Mouse (Mus musculus) ES-E14 (cell line): Measurements from ENCODE around the gene Nav2. TPM values are rescaled to one million over a fixed set of nuclear protein-coding genes. Genes with fewer than 3 reads are reported as not detected.

Experiments used
- DNase-seq: peaks from one replicate; pipeline ENCODE4 v3.0.0-alpha.2; 2013; ENCODE audit warnings: low read depth, low spot score
- H3K27ac ChIP-seq: 2 replicates; pipeline ENCODE4 v1.5.1; 2012; ENCODE audit warnings: low read depth, mild to moderate bottlenecking, low read length, moderate library complexity, mixed read lengths; ENCODE audit not compliant: poor library complexity, insufficient read depth, severe bottlenecking
- H3K36me3 ChIP-seq: 2 replicates; pipeline ENCODE4 v1.6.1; 2012; ENCODE audit warnings: mild to moderate bottlenecking, low read length, moderate library complexity, mixed read lengths; ENCODE audit not compliant: control insufficient read depth, poor library complexity, insufficient read depth, severe bottlenecking
- H3K4me1 ChIP-seq, 2 experiments: fragments of 150-350 bp in 1 of 2; sonication (generic) in 1 of 2; 2 replicates each; pipeline ENCODE4 v1.6.1; 2012; ENCODE audit warnings: low read length in 2 of 2, mild to moderate bottlenecking in 1 of 2, mixed read lengths in 1 of 2; ENCODE audit not compliant: control insufficient read depth in 2 of 2, insufficient read depth in 2 of 2, poor library complexity in 1 of 2
- H3K4me3 ChIP-seq, 2 experiments: fragments of 150-350 bp in 1 of 2; sonication (generic) in 1 of 2; 2 replicates each; pipeline ENCODE4 v1.5.1; 2012; ENCODE audit warnings: low read length in 2 of 2, low read depth in 1 of 2, mild to moderate bottlenecking in 1 of 2, mixed read lengths in 1 of 2; ENCODE audit not compliant: insufficient read depth in 1 of 2, poor library complexity in 1 of 2, severe bottlenecking in 1 of 2
- H3K9ac ChIP-seq: 2 replicates; pipeline ENCODE4 v1.6.1; 2012; ENCODE audit warnings: low read depth, mild to moderate bottlenecking, low read length, mixed read lengths; ENCODE audit not compliant: poor library complexity, insufficient read depth, severe bottlenecking
- H3K9me3 ChIP-seq: fragments of 150-350 bp; sonication (generic); 2 replicates; pipeline ENCODE4 v1.6.1; 2012; ENCODE audit warnings: low read depth, mild to moderate bottlenecking, low read length; ENCODE audit not compliant: control insufficient read depth, insufficient read depth
- CHD2 ChIP-seq: IDR thresholded peaks from 2 replicates; pipeline ENCODE4 v1.6.1; 2014; ENCODE audit warnings: mild to moderate bottlenecking, low read depth, low read length, inconsistent platforms
- HCFC1 ChIP-seq: IDR thresholded peaks from 2 replicates; pipeline ENCODE4 v1.6.1; 2012; ENCODE audit warnings: low read length, inconsistent platforms, borderline replicate concordance; ENCODE audit not compliant: insufficient read depth
- MAFK ChIP-seq: IDR thresholded peaks from 2 replicates; pipeline ENCODE4 v1.6.1; 2014; ENCODE audit warnings: mild to moderate bottlenecking, low read depth, low read length, inconsistent platforms; ENCODE audit not compliant: insufficient read depth
- ZC3H11A ChIP-seq: IDR thresholded peaks from 2 replicates; pipeline ENCODE4 v1.6.1; 2012; ENCODE audit warnings: low read depth, mild to moderate bottlenecking, inconsistent platforms, low read length, borderline replicate concordance
- ZNF384 ChIP-seq: IDR thresholded peaks from 2 replicates; pipeline ENCODE4 v1.6.1; 2012; ENCODE audit warnings: low read depth, low read length, inconsistent platforms
- in situ Hi-C, 2 experiments: fragments of 600-800 bp; cut with MboI; formaldehyde crosslinking; loops; one replicate each; pipeline ENCODE4 v1.15.1; 2025; ENCODE audit warnings: low sequenced_read_pairs in 2 of 2, inconsistent platforms in 1 of 2; ENCODE audit not compliant: unreplicated experiment in 2 of 2
- total RNA-seq: library from RNA; depleted of rRNA; stranded (reverse); fragments of 300-350 nt; gene quantifications from 2 replicates; pipeline ENCODE4 v1.2.3, GENCODE M21; 2012

The Nav2 gene
- total RNA-seq, 1 experiment, result 18.2 TPM

DNA sequence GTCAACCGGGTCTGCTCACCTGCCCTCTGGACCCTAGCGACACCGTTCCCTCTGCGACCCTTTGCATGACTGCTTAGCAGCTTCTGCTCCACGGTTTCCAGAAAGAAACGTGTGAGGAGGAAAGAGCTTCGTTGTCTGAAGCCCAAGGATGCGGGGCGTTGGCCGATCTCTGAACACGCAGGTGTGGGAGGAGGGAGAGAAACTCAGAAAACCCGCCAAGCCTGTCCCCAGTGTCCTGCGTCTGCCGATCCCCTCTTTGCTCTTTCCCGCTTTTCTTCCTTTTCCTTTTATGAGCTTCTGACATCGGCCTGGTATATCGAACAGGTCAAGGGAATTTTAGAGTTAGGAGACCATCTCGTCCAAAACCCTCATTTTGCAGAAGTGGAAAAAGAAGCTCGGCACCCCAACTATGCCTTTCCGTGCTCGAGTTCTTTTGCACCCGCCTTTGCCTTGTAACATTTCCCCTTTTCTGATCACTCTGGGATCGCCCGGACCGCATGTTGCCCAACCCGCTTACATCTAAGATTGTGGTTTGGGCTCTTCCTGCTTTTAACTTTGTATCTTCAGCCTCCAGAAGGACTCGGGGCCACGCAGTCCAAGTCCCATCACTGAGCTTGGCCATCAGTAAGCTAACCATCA, 26.4 kb upstream of the Nav2 start:
- Histone ChIP-seq H3K27ac (no peak overlapping the region), H3K4me1 (no peaks in the 10 kb centered on the region), H3K36me3 (peaks cover 3% of the 10 kb centered on the region), H3K4me3 (peak overlapping the region; percentile 84 to 88), H3K9me3 (no peaks in the 10 kb centered on the region), H3K9ac (peak overlapping the region; percentile 67)
- no peak for DNase-seq
- TF ChIP-seq HCFC1 (no peak), CHD2 (no peak)
- in situ Hi-C loops, result loop anchor here in 1 of 2 experiments (10.0 kb wide), 1 partner anchor 63 kb away; no protein-coding TSS in a partner anchor

GRCm38 (mm10) chr7:48883525-48884265, 24.8 kb upstream of the Nav2 start:
- H3K9me3 ChIP-seq, result no peaks in the 10 kb centered on the region
- no peak overlapping the region for H3K4me3 ChIP-seq
- no peaks in the 10 kb centered on the region for H3K4me1 ChIP-seq
- no peak overlapping the region for H3K27ac ChIP-seq
- no peak for DNase-seq
- in situ Hi-C loops, result loop anchor here in 1 of 2 experiments (10.0 kb wide), 1 partner anchor 61 kb away; no protein-coding TSS in a partner anchor
- TF ChIP-seq ZNF384 (no peak), ZC3H11A (no peak), HCFC1 (no peak), CHD2 (no peak), MAFK (no peak)
- H3K9ac ChIP-seq, result no peak overlapping the region
- no peaks in the 10 kb centered on the region for H3K36me3 ChIP-seq

DNA sequence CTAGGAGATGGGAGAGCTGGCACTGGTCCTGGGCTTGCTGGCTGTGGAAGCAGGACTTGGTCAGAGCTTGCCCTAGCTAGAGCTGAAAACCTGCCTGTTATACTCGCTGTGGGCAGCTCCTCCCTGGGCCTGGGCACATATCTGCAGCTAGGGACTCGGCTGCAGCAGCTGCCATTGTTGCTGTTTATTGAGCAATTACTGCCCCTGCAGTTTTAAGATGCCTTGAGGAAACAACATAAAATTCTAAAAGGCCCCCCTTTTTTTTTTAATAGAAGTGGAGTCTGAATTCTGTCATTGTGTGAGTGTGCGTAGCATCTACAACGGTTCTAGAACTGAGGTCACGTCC, 24.3 kb upstream of the Nav2 start:
- no peak for TF ChIP-seq MAFK
- TF ChIP-seq ZC3H11A, result no peak
- TF ChIP-seq HCFC1, result no peak
- Histone ChIP-seq H3K9ac (no peak overlapping the region), H3K36me3 (no peaks in the 10 kb centered on the region), H3K4me1 (no peaks in the 10 kb centered on the region), H3K9me3 (no peaks in the 10 kb centered on the region), H3K27ac (no peak overlapping the region), H3K4me3 (no peak overlapping the region)
- in situ Hi-C loops, result loop anchor here in 1 of 2 experiments (10.0 kb wide), 1 partner anchor 61 kb away; no protein-coding TSS in a partner anchor
- DNase-seq, result no peak

DNA sequence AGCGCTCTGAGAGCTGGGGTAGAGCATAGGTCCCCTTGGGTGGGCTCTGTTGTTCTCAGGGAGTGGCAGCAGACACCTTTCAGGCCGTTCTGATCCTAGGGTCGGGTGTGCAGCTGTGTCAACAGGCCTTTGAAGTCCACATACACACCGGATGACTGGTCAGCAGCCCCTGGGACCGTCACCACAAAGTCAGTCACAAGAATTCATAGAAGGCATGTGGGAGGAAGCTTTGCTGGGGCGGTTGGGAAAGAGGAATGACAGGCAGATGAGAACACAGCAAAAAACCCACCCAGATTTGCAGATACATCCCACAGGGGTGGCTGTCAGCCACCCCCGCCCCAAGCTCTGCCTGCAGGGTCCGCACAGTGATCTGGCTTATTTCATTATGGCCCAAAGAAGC, 20.5 kb upstream of the Nav2 start:
- no peak for DNase-seq
- TF ChIP-seq MAFK (no peak), CHD2 (no peak), ZNF384 (no peak), HCFC1 (no peak), ZC3H11A (no peak)
- Histone ChIP-seq H3K9ac (no peak overlapping the region), H3K9me3 (no peaks in the 10 kb centered on the region), H3K27ac (no peak overlapping the region), H3K4me1 (no peaks in the 10 kb centered on the region), H3K36me3 (no peaks in the 10 kb centered on the region), H3K4me3 (no peak overlapping the region)
- in situ Hi-C loops, result loop anchor here in 1 of 2 experiments (10.0 kb wide), 1 partner anchor 57 kb away; no protein-coding TSS in a partner anchor

- no peak for DNase-seq
- H3K9ac ChIP-seq, result no peak overlapping the region
- TF ChIP-seq ZC3H11A (no peak), HCFC1 (no peak), ZNF384 (no peak), MAFK (no peak), CHD2 (no peak)
- peaks cover 0 to 2% of the 10 kb centered on the region in 2 experiments; a peak in 1 of 4 replicates for H3K4me1 ChIP-seq
- H3K27ac ChIP-seq, result no peak overlapping the region
- no peaks in the 10 kb centered on the region for H3K9me3 ChIP-seq
- no peaks in the 10 kb centered on the region for H3K36me3 ChIP-seq
- no peak overlapping the region for H3K4me3 ChIP-seq
- in situ Hi-C loops, result loop anchor here in 1 of 2 experiments (10.0 kb wide), 1 partner anchor 56 kb away; no protein-coding TSS in a partner anchor
Observed at GRCm38 (mm10) chr7:48888751-48889150, 19.8 kb upstream of the Nav2 start.
